Mouse (Mus musculus) ES-Bruce4 (cell line): ENCODE measurements around the gene Cmip.

Experiments used
- CTCF ChIP-seq: IDR thresholded peaks from one replicate; pipeline ENCODE4 v1.8.1; 2011; ENCODE audit warnings: low read depth, low read length
- EP300 ChIP-seq: IDR thresholded peaks from 2 replicates; pipeline ENCODE4 v1.6.1; 2011; ENCODE audit warnings: low read depth, low read length; ENCODE audit not compliant: insufficient read depth

- TF ChIP-seq CTCF = no peak
- TF ChIP-seq EP300 = no peak
Measured at GRCm38 (mm10) chr8:117281676-117282075, 24.8 kb downstream of the Cmip start.
